Mouse (Mus musculus): ENCODE results near the gene Cdh6.

DNA sequence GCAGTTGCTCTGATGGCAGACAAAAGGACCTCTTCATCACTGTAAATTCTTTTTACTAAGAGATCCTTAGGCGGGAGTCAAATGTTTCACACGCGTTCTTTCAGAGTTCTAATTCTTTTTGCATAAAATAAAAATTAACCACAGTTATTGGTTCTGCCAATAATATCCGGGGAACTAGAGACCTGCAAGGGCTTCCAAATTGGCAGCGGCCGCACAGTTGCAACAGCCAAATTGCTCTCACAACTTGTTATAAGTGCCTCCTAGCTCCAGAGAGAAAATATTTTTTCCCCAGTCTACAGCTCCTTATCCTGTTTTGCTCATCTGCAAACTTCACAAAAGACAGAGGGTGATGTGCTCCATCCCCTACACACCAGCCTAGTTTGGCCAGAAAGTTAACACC lies 36.3 kb downstream of the Cdh6 start:
- TF ChIP-seq CTCF (IDR thresholded peaks at IDR 0.05; ENCODE audit: low read depth, low read length) (no peak), POLR2A (IDR thresholded peaks at IDR 0.05; ENCODE audit: extremely low read depth, insufficient read depth, low read length) (no peak)

All from liver, adult 2 months (tissue).